Mouse (Mus musculus) myocyte (in vitro differentiated cells): ENCODE results near the gene C530008M17Rik. TPM values are rescaled to one million over a fixed set of nuclear protein-coding genes. Genes with fewer than 3 reads are reported as not detected.

ENCODE experiments used
- H3K27me3 ChIP-seq: one replicate; pipeline ENCODE4 v1.6.1; 2011; ENCODE audit not compliant: control insufficient read depth, insufficient read depth, insufficient read length
- H3K36me3 ChIP-seq: one replicate; pipeline ENCODE4 v1.6.1; 2011; ENCODE audit not compliant: control insufficient read depth, insufficient read depth
- H3K4me2 ChIP-seq: one replicate; pipeline ENCODE4 v1.6.1; 2011; ENCODE audit warnings: low read depth, control low read depth
- H3K4me3 ChIP-seq: one replicate; pipeline ENCODE4 v1.5.1; 2011; ENCODE audit warnings: mild to moderate bottlenecking, control low read depth, moderate library complexity
- H3K79me2 ChIP-seq: one replicate; pipeline ENCODE4 v1.6.1; 2011; ENCODE audit not compliant: control insufficient read depth, insufficient read depth
- H3ac ChIP-seq: one replicate; pipeline ENCODE4 v1.6.1; 2011; ENCODE audit not compliant: control insufficient read depth, insufficient read length
- CEBPB ChIP-seq: IDR thresholded peaks from 2 replicates; pipeline ENCODE4 v1.6.1; 2011; ENCODE audit warnings: mild to moderate bottlenecking, moderate library complexity; ENCODE audit not compliant: poor library complexity, insufficient read depth, severe bottlenecking
- E2F4 ChIP-seq: IDR thresholded peaks from one replicate; pipeline ENCODE4 v1.6.1; 2011; ENCODE audit warnings: mild to moderate bottlenecking, control low read depth, moderate library complexity; ENCODE audit not compliant: insufficient read depth
- MAX ChIP-seq: IDR thresholded peaks from one replicate; pipeline ENCODE4 v1.6.1; 2011; ENCODE audit warnings: low read depth, mild to moderate bottlenecking, control low read depth
- MYOD1 ChIP-seq, 3 experiments: IDR thresholded peaks; one replicate each; pipeline ENCODE4 v1.6.1; 2011; ENCODE audit warnings: control low read depth in 2 of 3, low read depth in 2 of 3, mild to moderate bottlenecking in 2 of 3, moderate library complexity in 1 of 3; ENCODE audit not compliant: insufficient read length in 2 of 3, control insufficient read depth in 1 of 3
- MYOG ChIP-seq, 3 experiments: IDR thresholded peaks; one replicate each; pipeline ENCODE4 v1.6.1; 2011; ENCODE audit warnings: control low read depth in 2 of 3, low read depth in 2 of 3, mild to moderate bottlenecking in 2 of 3; ENCODE audit not compliant: insufficient read length in 2 of 3, control insufficient read depth in 1 of 3, insufficient read depth in 1 of 3
- POLR2A ChIP-seq: IDR thresholded peaks from one replicate; pipeline ENCODE4 v1.6.1; 2011; ENCODE audit warnings: low read depth, mild to moderate bottlenecking, control low read depth, moderate library complexity; ENCODE audit not compliant: insufficient read length
- POLR2AphosphoS2 ChIP-seq: IDR thresholded peaks from one replicate; pipeline ENCODE4 v1.6.1; 2011; ENCODE audit warnings: low read depth, control low read depth; ENCODE audit not compliant: insufficient read length
- REST ChIP-seq: IDR thresholded peaks from one replicate; pipeline ENCODE4 v1.6.1; 2011; ENCODE audit warnings: mild to moderate bottlenecking, control low read depth, moderate library complexity; ENCODE audit not compliant: insufficient read depth, insufficient read length
- SRF ChIP-seq: IDR thresholded peaks from one replicate; pipeline ENCODE4 v1.6.1; 2011; ENCODE audit warnings: low read depth; ENCODE audit not compliant: control insufficient read depth, insufficient read length
- TCF12 ChIP-seq: IDR thresholded peaks from one replicate; pipeline ENCODE4 v1.6.1; 2011; ENCODE audit warnings: mild to moderate bottlenecking, control low read depth; ENCODE audit not compliant: poor library complexity, insufficient read depth, severe bottlenecking
- TCF3 ChIP-seq: IDR thresholded peaks from one replicate; pipeline ENCODE4 v1.6.1; 2011; ENCODE audit warnings: low read depth, control low read depth; ENCODE audit not compliant: insufficient read length
- USF1 ChIP-seq: IDR thresholded peaks from one replicate; pipeline ENCODE4 v1.6.1; 2011; ENCODE audit warnings: low read depth, mild to moderate bottlenecking, control low read depth, moderate library complexity
- polyA plus RNA-seq: library from polyadenylated mRNA; unstranded; fragments of >200 nt; fragmentation: generic; extraction: Trizol; gene quantifications from one replicate; pipeline ENCODE4 v1.2.1, GENCODE M21; 2012; ENCODE audit warnings: missing spikeins

The C530008M17Rik gene
- polyA plus RNA-seq, 1 experiment = 0.94 TPM

DNA sequence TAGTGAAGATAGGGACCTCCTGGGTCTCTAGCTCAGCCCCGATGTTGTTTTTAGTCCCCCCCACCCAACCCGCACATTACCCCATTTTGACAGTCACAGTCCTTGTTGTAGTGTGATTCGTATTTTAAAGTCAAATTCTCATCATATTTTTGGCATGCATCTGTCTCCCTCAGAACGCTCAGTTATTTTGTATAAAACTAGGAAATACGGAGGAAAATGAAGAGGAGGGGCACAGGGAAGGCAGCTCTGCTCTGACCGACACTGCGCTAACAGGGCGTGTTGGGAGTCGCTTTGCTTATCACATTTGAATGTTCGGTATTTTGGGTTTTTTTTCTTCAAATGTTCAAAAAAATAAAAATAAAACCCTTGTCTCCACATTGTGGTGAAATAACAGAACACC is 13.9 kb downstream of the C530008M17Rik start:
- TF ChIP-seq REST (no peak), MYOD1 (IDR thresholded peaks at IDR 0.05; ENCODE audit: control insufficient read depth in 1 of 3, insufficient read length in 2 of 3, low read depth in 2 of 3) (no peak)
- H3K36me3 ChIP-seq = no peaks in the 10 kb centered on the region
- no peak overlapping the region for H3K4me3 ChIP-seq
- no peak overlapping the region for H3ac ChIP-seq
- H3K79me2 ChIP-seq = no peaks in the 10 kb centered on the region
- no peaks in the 10 kb centered on the region for H3K27me3 ChIP-seq
- no peak overlapping the region for H3K4me2 ChIP-seq

GRCm38 (mm10) chr5:76674022-76674653 is 17.8 kb downstream of the C530008M17Rik start:
- Histone ChIP-seq H3K27me3 (no peaks in the 10 kb centered on the region), H3K4me3 (no peak overlapping the region), H3ac (no peak overlapping the region), H3K79me2 (no peaks in the 10 kb centered on the region), H3K36me3 (no peaks in the 10 kb centered on the region), H3K4me2 (no peak overlapping the region)
- TF ChIP-seq REST = no peak
- no peak for TF ChIP-seq E2F4
- no peak for TF ChIP-seq TCF12
- TF ChIP-seq TCF3 = no peak
- no peak for TF ChIP-seq MYOG (IDR thresholded peaks at IDR 0.05; ENCODE audit: control insufficient read depth in 1 of 3, insufficient read depth in 1 of 3, insufficient read length in 2 of 3, low read depth in 2 of 3)
- TF ChIP-seq MAX = no peak
- no peak for TF ChIP-seq POLR2A
- no peak for TF ChIP-seq POLR2AphosphoS2
- TF ChIP-seq CEBPB = no peak
- TF ChIP-seq USF1 = no peak
- TF ChIP-seq MYOD1 (IDR thresholded peaks at IDR 0.05; ENCODE audit: control insufficient read depth in 1 of 3, insufficient read length in 2 of 3, low read depth in 2 of 3) = no peak
- TF ChIP-seq SRF = no peak

DNA sequence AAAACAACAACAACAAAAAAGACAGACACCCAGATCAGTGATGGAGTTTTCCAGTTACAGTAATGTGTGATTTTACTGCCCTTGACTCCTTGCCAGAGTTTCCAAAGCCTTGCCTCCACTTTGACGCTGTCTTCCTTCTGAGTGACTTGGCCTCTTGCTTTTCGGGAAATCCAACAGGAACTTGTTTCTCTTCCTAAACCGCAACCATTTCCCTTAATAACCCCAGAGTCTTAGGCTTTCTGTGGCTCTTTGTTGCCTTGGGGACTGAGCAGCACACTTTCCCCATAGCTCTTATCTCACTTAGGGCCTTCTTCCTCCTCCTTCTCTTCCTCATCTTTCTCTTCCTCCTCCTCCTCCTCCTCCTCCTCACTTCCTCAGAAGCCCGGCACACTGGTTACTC is 19.1 kb downstream of the C530008M17Rik start:
- H3K79me2 ChIP-seq = no peaks in the 10 kb centered on the region
- no peak overlapping the region for H3ac ChIP-seq
- TF ChIP-seq TCF3 = no peak
- no peak for TF ChIP-seq MYOG (IDR thresholded peaks at IDR 0.05; ENCODE audit: control insufficient read depth in 1 of 3, insufficient read depth in 1 of 3, insufficient read length in 2 of 3, low read depth in 2 of 3)
- no peak for TF ChIP-seq TCF12
- no peak for TF ChIP-seq POLR2A
- TF ChIP-seq SRF = no peak
- TF ChIP-seq POLR2AphosphoS2 = no peak
- no peak for TF ChIP-seq E2F4
- TF ChIP-seq CEBPB = no peak
- TF ChIP-seq MYOD1 (IDR thresholded peaks at IDR 0.05; ENCODE audit: control insufficient read depth in 1 of 3, insufficient read length in 2 of 3, low read depth in 2 of 3) = no peak
- TF ChIP-seq MAX = no peak
- TF ChIP-seq REST = no peak
- TF ChIP-seq USF1 = no peak
- no peak overlapping the region for H3K4me2 ChIP-seq
- H3K36me3 ChIP-seq = no peaks in the 10 kb centered on the region
- no peak overlapping the region for H3K4me3 ChIP-seq
- H3K27me3 ChIP-seq = no peaks in the 10 kb centered on the region

DNA sequence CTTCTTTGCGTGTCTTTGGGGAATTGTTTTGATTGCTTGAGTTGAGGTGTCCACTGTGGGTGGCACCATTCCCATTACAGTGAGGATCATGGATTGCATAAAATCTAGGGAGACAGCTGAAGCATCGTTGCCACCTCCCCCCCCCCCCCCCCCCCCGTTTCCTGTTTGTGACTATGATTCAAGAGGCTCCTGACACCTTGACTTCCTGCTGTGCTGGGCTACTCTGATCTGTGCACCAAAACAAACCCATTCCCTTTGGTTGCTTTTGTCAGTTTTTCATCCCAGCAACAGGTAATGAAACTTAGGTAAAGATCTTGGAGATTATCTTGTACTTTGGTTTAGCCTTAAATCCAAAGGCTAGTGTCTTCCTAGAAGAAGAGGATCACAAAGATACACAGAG is 24.6 kb downstream of the C530008M17Rik start:
- H3K4me3 ChIP-seq = no peak overlapping the region
- no peaks in the 10 kb centered on the region for H3K79me2 ChIP-seq
- no peak overlapping the region for H3K4me2 ChIP-seq
- no peaks in the 10 kb centered on the region for H3K27me3 ChIP-seq
- H3ac ChIP-seq = no peak overlapping the region
- TF ChIP-seq MYOD1 (IDR thresholded peaks at IDR 0.05; ENCODE audit: control insufficient read depth in 1 of 3, insufficient read length in 2 of 3, low read depth in 2 of 3) = no peak
- TF ChIP-seq MYOG (IDR thresholded peaks at IDR 0.05; ENCODE audit: control insufficient read depth in 1 of 3, insufficient read depth in 1 of 3, insufficient read length in 2 of 3, low read depth in 2 of 3) = no peak
- TF ChIP-seq POLR2AphosphoS2 = no peak
- no peak for TF ChIP-seq MAX
- no peak for TF ChIP-seq USF1
- no peak for TF ChIP-seq TCF3
- no peak for TF ChIP-seq REST
- TF ChIP-seq SRF = no peak
- no peak for TF ChIP-seq POLR2A
- TF ChIP-seq E2F4 = no peak
- TF ChIP-seq CEBPB = no peak
- no peak for TF ChIP-seq TCF12
- H3K36me3 ChIP-seq = no peaks in the 10 kb centered on the region

DNA sequence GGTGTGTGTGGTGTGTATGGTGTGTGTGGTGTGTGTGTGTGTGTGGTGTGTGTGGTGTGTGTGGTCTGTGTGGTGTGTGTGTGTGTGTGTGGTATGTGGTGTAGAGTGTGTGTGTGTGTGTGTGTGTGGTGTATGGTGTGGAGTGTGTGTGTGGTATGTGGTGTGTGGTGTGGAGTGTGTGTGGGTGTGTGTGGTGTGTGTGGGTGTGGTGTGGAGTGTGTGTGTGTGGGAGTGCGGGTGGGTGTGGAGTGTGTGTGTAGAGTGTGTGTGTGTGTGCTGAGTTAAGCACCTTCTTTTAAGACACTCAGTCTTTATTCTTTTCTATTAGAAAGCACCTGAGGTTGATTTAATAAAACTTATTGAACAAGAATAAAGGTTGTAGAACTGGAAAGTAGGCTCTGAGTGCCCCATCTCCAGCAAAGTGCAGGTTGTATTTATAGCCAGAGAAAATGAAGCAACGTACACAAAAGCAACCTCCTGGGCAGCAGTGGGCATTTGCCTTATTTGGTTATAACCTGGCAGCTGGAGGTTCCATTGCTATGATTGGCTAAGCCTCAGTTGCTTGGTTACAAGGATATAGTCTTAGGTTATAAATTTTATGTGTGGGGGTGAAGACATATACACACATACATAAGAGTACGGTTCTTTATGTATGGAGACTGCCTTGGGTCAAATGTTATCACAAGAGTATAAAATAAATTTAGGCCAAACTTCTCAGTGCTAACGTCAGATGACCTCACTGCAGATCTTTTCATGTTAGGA is 25.8 kb downstream of the C530008M17Rik start:
- Histone ChIP-seq H3K4me3 (no peak overlapping the region), H3ac (no peak overlapping the region), H3K4me2 (no peak overlapping the region), H3K79me2 (no peaks in the 10 kb centered on the region), H3K27me3 (no peaks in the 10 kb centered on the region), H3K36me3 (no peaks in the 10 kb centered on the region)
- TF ChIP-seq REST = no peak
- TF ChIP-seq E2F4 = no peak
- TF ChIP-seq CEBPB = no peak
